Mouse (Mus musculus) inflammation-experienced regulatory T-cells, adult 6 months (primary cell): ENCODE data around the gene Calm2. TPM values are rescaled to one million over a fixed set of nuclear protein-coding genes. Genes with fewer than 3 reads are reported as not detected.

Experiments
- ATAC-seq: one replicate; pipeline ENCODE4 v1.8.0; 2017
- polyA plus RNA-seq, 3 experiments: library from polyadenylated mRNA; unstranded; fragments of 100-300 nt; shearing (Covaris generic); gene quantifications; one replicate each; pipeline ENCODE4 v1.2.1; 2017

The Calm2 gene
- polyA plus RNA-seq, 3 experiments from 2014 or later: 610 to 787 (median 639) TPM

- peak; percentile 58 for ATAC-seq
These were observed 12.4 kb upstream of the Calm2 start for GRCm38 (mm10) chr17:87458911-87459749.

- ATAC-seq: no peak
These were observed 11.2 kb upstream of the Calm2 start for GRCm38 (mm10) chr17:87457961-87458360.

GRCm38 (mm10) chr17:87454121-87454520 lies 7.4 kb upstream of the Calm2 start:
- no peak for ATAC-seq

- ATAC-seq: no peak
These were observed 6.6 kb upstream of the Calm2 start for GRCm38 (mm10) chr17:87453336-87453735.

GRCm38 (mm10) chr17:87448881-87449280 lies 2.1 kb upstream of the Calm2 start:
- no peak for ATAC-seq

- no peak for ATAC-seq
These were observed 1.6 kb upstream of the Calm2 start for GRCm38 (mm10) chr17:87448339-87448738.

GRCm38 (mm10) chr17:87447612-87448200 lies 971 bp upstream of the Calm2 start:
- ATAC-seq: no peak

- peak; percentile 51 for ATAC-seq
These were observed 593 bp downstream of the Calm2 start for GRCm38 (mm10) chr17:87445917-87446766.

- ATAC-seq: peak; percentile 3
These were observed 1.3 kb downstream of the Calm2 start for GRCm38 (mm10) chr17:87445337-87445916.

- no peak for ATAC-seq
These were observed 2.0 kb downstream of the Calm2 start for GRCm38 (mm10) chr17:87444763-87445162.

- ATAC-seq: no peak
These were observed 5.2 kb downstream of the Calm2 start for GRCm38 (mm10) chr17:87441537-87441936.

GRCm38 (mm10) chr17:87439441-87439840 lies 7.3 kb downstream of the Calm2 start:
- ATAC-seq: no peak

- no peak for ATAC-seq
These were observed 12.8 kb downstream of the Calm2 start for GRCm38 (mm10) chr17:87433929-87434328.

- ATAC-seq: no peak
These were observed 14.0 kb downstream of the Calm2 start for GRCm38 (mm10) chr17:87432743-87433142.

- ATAC-seq: no peak
These were observed 14.4 kb downstream of the Calm2 start for GRCm38 (mm10) chr17:87432314-87432713.

- no peak for ATAC-seq
These were observed 17.3 kb downstream of the Calm2 start for GRCm38 (mm10) chr17:87429431-87429830.

- ATAC-seq: no peak
These were observed 19.2 kb downstream of the Calm2 start, which contains the start of gene Stpg4 for GRCm38 (mm10) chr17:87427511-87427910. TSS of gene Stpg4 (minus strand) at chr17:87427741.

GRCm38 (mm10) chr17:87418082-87418481 lies 28.7 kb downstream of the Calm2 start:
- ATAC-seq: peak; percentile 91

GRCm38 (mm10) chr17:87406646-87407045 lies 40.1 kb downstream of the Calm2 start:
- no peak for ATAC-seq

GRCm38 (mm10) chr17:87405576-87405975 lies 41.2 kb downstream of the Calm2 start:
- ATAC-seq: no peak

- ATAC-seq: no peak
These were observed 43.3 kb downstream of the Calm2 start for GRCm38 (mm10) chr17:87403462-87403861.

- ATAC-seq: no peak
These were observed 44.3 kb downstream of the Calm2 start for GRCm38 (mm10) chr17:87402444-87402843.

GRCm38 (mm10) chr17:87397088-87397487 lies 49.6 kb downstream of the Calm2 start:
- ATAC-seq: no peak
